In genomic region chr10:42635046-42635445, GRCm38 (mm10) we compare ENCODE assay signal across 14 mouse cellular contexts. TPM values are rescaled to one million over a fixed set of nuclear protein-coding genes. Genes with fewer than 3 reads are reported as not detected.
DNase-seq lines count a peak whose midpoint lies in the region; ATAC-seq and TF ChIP-seq lines count a peak whose summit lies in the region.
"Had no signal": no experiment of that assay in that cellular context is flagged by ENCODE, and none has a peak within 500 bp of the region (broad histone marks: within the 10 kb centered on the region; RNA-seq: fewer than 3 reads in every experiment).

No protein-coding gene starts in this region.

- H3K4me2 ChIP-seq in hindbrain, embryonic 16.5 days (ENCODE audit: low read length), result no peak overlapping the region
- peak overlapping the region; percentile 50; the same call in 1 of the 2 replicates for H3K4me2 ChIP-seq in limb, embryonic 12.5 days

- H3K36me3 ChIP-seq in hindbrain, embryonic 10.5 days, result no peaks in the 10 kb centered on the region
- H3K36me3 ChIP-seq in hindbrain, embryonic 16.5 days (ENCODE audit: control insufficient read depth, insufficient read depth, low read length), result no peaks in the 10 kb centered on the region
- no peaks in the 10 kb centered on the region for H3K36me3 ChIP-seq in ES-Bruce4 (ENCODE audit: control insufficient read depth, insufficient read depth, low read length, poor library complexity, severe bottlenecking)
- no peaks in the 10 kb centered on the region for H3K36me3 ChIP-seq in embryonic facial prominence, embryonic 10.5 days (replicated peaks)
- H3K36me3 ChIP-seq in limb, embryonic 12.5 days, result no peaks in the 10 kb centered on the region
- H3K36me3 ChIP-seq: G1E had no signal

- no peak for TF ChIP-seq CTCF in ES-Bruce4 (IDR thresholded peaks at IDR 0.05; ENCODE audit: low read depth, low read length)

- 2% methylated on average over 11 of the region's 11 CpGs for WGBS in hindbrain, embryonic 10.5 days
- WGBS in hindbrain, embryonic 16.5 days, result 1% methylated on average over 11 of the region's 11 CpGs
- WGBS in embryonic facial prominence, embryonic 10.5 days, result 1% methylated on average over 11 of the region's 11 CpGs
- WGBS in limb, embryonic 12.5 days, result 2% methylated on average over 11 of the region's 11 CpGs

- no peaks in the 10 kb centered on the region for H3K9me3 ChIP-seq in hindbrain, embryonic 10.5 days
- no peaks in the 10 kb centered on the region for H3K9me3 ChIP-seq in hindbrain, embryonic 16.5 days (ENCODE audit: control insufficient read depth, low read length)
- peaks cover 5% of the 10 kb centered on the region for H3K9me3 ChIP-seq in ES-Bruce4 (replicated peaks; ENCODE audit: control insufficient read depth, insufficient read depth, low read length, poor library complexity, severe bottlenecking)
- no peaks in the 10 kb centered on the region for H3K9me3 ChIP-seq in embryonic facial prominence, embryonic 10.5 days
- no peaks in the 10 kb centered on the region for H3K9me3 ChIP-seq in limb, embryonic 12.5 days
- H3K9me3 ChIP-seq: G1E had no signal

- H3K9ac ChIP-seq in hindbrain, embryonic 16.5 days (ENCODE audit: low read depth, low read length), result no peak overlapping the region
- H3K9ac ChIP-seq in ES-Bruce4 (ENCODE audit: low read depth, poor library complexity, severe bottlenecking), result 0 out of 2 replicates have a peak overlapping the region, but pooled peaks have one; percentile 64
- H3K9ac ChIP-seq in limb, embryonic 12.5 days (replicated peaks), result no peak overlapping the region

- DNase-seq in hindbrain, embryonic 10.5 days (ENCODE audit: low spot score), result peak; percentile 43
- DNase-seq in embryonic facial prominence, embryonic 10.5 days (ENCODE audit: low spot score), result peak; percentile 43
- DNase-seq in adrenal gland, adult 2 months, result no peak
- no peak for DNase-seq in right cerebral cortex, postnatal 36 days (ENCODE audit: low spot score in 2 of 2)
- DNase-seq: cerebellum, adult 11 months; kidney, postnatal 14 days; lung, postnatal 4 days had no signal

- no peak overlapping the region for H3K27ac ChIP-seq in hindbrain, embryonic 10.5 days
- H3K27ac ChIP-seq in hindbrain, embryonic 16.5 days (ENCODE audit: low read depth, low read length), result no peak overlapping the region
- no peak overlapping the region for H3K27ac ChIP-seq in ES-Bruce4 (ENCODE audit: insufficient read depth, low read length)
- no peak overlapping the region for H3K27ac ChIP-seq in embryonic facial prominence, embryonic 10.5 days (replicated peaks)
- H3K27ac ChIP-seq in limb, embryonic 12.5 days, result no peak overlapping the region

- ATAC-seq in hindbrain, embryonic 16.5 days, result no peak
- no peak for ATAC-seq in limb, embryonic 12.5 days (ENCODE audit: insufficient number of reproducible peaks, insufficient read depth, low FRiP score, low TSS enrichment, low read depth)

- peaks cover 98% of the 10 kb centered on the region for H3K27me3 ChIP-seq in hindbrain, embryonic 10.5 days (ENCODE audit: insufficient read depth, poor library complexity, severe bottlenecking)
- peaks cover 36% of the 10 kb centered on the region for H3K27me3 ChIP-seq in hindbrain, embryonic 16.5 days (replicated peaks; ENCODE audit: control insufficient read depth, insufficient read depth, low read length)
- H3K27me3 ChIP-seq in ES-Bruce4 (ENCODE audit: control insufficient read depth, insufficient read depth, low read length, poor library complexity, severe bottlenecking), result peaks cover 17% of the 10 kb centered on the region
- H3K27me3 ChIP-seq in embryonic facial prominence, embryonic 10.5 days (replicated peaks; ENCODE audit: low read depth, poor library complexity, severe bottlenecking), result peaks cover 90% of the 10 kb centered on the region
- H3K27me3 ChIP-seq in limb, embryonic 12.5 days, result peaks cover 94% of the 10 kb centered on the region

- H3K4me1 ChIP-seq in hindbrain, embryonic 10.5 days (replicated peaks), result peaks cover 56% of the 10 kb centered on the region
- peaks cover 11% of the 10 kb centered on the region for H3K4me1 ChIP-seq in hindbrain, embryonic 16.5 days (ENCODE audit: control insufficient read depth, insufficient read depth, low read depth, low read length)
- no peaks in the 10 kb centered on the region for H3K4me1 ChIP-seq in ES-Bruce4 (ENCODE audit: control insufficient read depth, insufficient read depth, low read length)
- H3K4me1 ChIP-seq in embryonic facial prominence, embryonic 10.5 days, result peaks cover 62% of the 10 kb centered on the region
- H3K4me1 ChIP-seq in limb, embryonic 12.5 days (replicated peaks), result peaks cover 28% of the 10 kb centered on the region

- H3K4me3 ChIP-seq in hindbrain, embryonic 10.5 days, result peak overlapping the region; percentile 36
- H3K4me3 ChIP-seq in hindbrain, embryonic 16.5 days (ENCODE audit: low read length), result no peak overlapping the region
- H3K4me3 ChIP-seq in ES-Bruce4 (ENCODE audit: low read depth, low read length), result no peak overlapping the region
- peak overlapping the region; percentile 49 for H3K4me3 ChIP-seq in embryonic facial prominence, embryonic 10.5 days
- peak overlapping the region; percentile 24; the same call in 1 of the 2 replicates for H3K4me3 ChIP-seq in limb, embryonic 12.5 days (replicated peaks)

- no peak for TF ChIP-seq EP300 in ES-Bruce4 (IDR thresholded peaks at IDR 0.05; ENCODE audit: insufficient read depth, low read depth, low read length)

- TF ChIP-seq POLR2A in ES-Bruce4 (IDR thresholded peaks at IDR 0.05; ENCODE audit: insufficient read depth, low read length), result no peak

RNA-seq across cellular contexts. Expression of gene Ostm1, which starts 51.4 kb away (rescaled TPM):
- polyA plus RNA-seq in hindbrain, embryonic 10.5 days (2016; fragmentation: Nextera tagmentation; extraction: Ambion mirVana), result 15.3 and 16.1 TPM in 2 replicates
- 36.4 and 38.4 TPM in 2 replicates for polyA plus RNA-seq in hindbrain, embryonic 16.5 days (2015; fragmentation: Nextera tagmentation; extraction: Ambion mirVana)
- 14.2 and 18.6 TPM in 2 replicates for polyA plus RNA-seq in ES-Bruce4 (2011; ENCODE audit: insufficient read depth, insufficient read length, low read depth, missing spikeins)
- 15.4 and 15.7 TPM in 2 replicates for polyA plus RNA-seq in embryonic facial prominence, embryonic 10.5 days (2016; fragmentation: Nextera tagmentation; extraction: Ambion mirVana)
- 9.0 and 9.1 TPM in 2 replicates for polyA plus RNA-seq in limb, embryonic 12.5 days (2016; fragmentation: Nextera tagmentation; extraction: Ambion mirVana)
- 10 to 100 TPM; 22.9 to 34.0 TPM for total RNA-seq in adrenal gland, adult 2 months (2021)
- polyA plus RNA-seq in adrenal gland, adult 2 months (2012; rRNA removed), result 29.7 and 33.0 TPM in 2 replicates

RNA-seq across cellular contexts. Expression of gene Nr2e1, which starts 51.6 kb away (rescaled TPM):
- 1.2 and 3.0 TPM in 2 replicates for polyA plus RNA-seq in hindbrain, embryonic 10.5 days (2016; fragmentation: Nextera tagmentation; extraction: Ambion mirVana)
- polyA plus RNA-seq in hindbrain, embryonic 16.5 days (2015; fragmentation: Nextera tagmentation; extraction: Ambion mirVana), result 0.13 and 0.99 TPM in 2 replicates
- not detected in 2 replicates for polyA plus RNA-seq in ES-Bruce4 (2011; ENCODE audit: insufficient read depth, insufficient read length, low read depth, missing spikeins)
- 10.4 and 11.5 TPM in 2 replicates for polyA plus RNA-seq in embryonic facial prominence, embryonic 10.5 days (2016; fragmentation: Nextera tagmentation; extraction: Ambion mirVana)
- not detected in 2 replicates for polyA plus RNA-seq in limb, embryonic 12.5 days (2016; fragmentation: Nextera tagmentation; extraction: Ambion mirVana)
- total RNA-seq in adrenal gland, adult 2 months (2021), result not detected
- not detected in 2 replicates for polyA plus RNA-seq in adrenal gland, adult 2 months (2012; rRNA removed)
- total RNA-seq: G1E had no signal
- polyA plus RNA-seq: G1E; gonadal fat pad, adult 2 months; neural tube, embryonic 14.5 days; thymus, postnatal 0 days had no signal

Comparison
In these comparisons a context has a peak if more than half of its experiments do, and no peak if none do; other contexts are left out.
1. H3K4me3 ChIP-seq: peak in hindbrain, embryonic 10.5 days (single experiment), embryonic facial prominence, embryonic 10.5 days (single experiment) and limb, embryonic 12.5 days (single experiment); none in hindbrain, embryonic 16.5 days (single experiment) and ES-Bruce4 (single experiment).
2. DNase-seq: peak in hindbrain, embryonic 10.5 days (single experiment) and embryonic facial prominence, embryonic 10.5 days (single experiment); none in adrenal gland, adult 2 months (single experiment) and right cerebral cortex, postnatal 36 days (0 of 2).